Mouse (Mus musculus): ENCODE data around the gene Sh3d19.

- TF ChIP-seq CTCF (IDR thresholded peaks at IDR 0.05; ENCODE audit: low read depth), result peak; percentile 11; the same call in 1 of the 2 replicates
- no peak for TF ChIP-seq EP300 (optimal IDR thresholded peaks at IDR 0.05)
These were observed 48.6 kb upstream of the Sh3d19 start for GRCm38 (mm10) chr3:85922331-85922730.
